Mouse (Mus musculus): ENCODE results near the gene Rsph9. TPM values are rescaled to one million over a fixed set of nuclear protein-coding genes. Genes with fewer than 3 reads are reported as not detected.
A peak's percentile ranks its signal among the peaks of the same experiment; 100 is the strongest.

The Rsph9 gene
- polyA plus RNA-seq, 1 experiment: 5.0 TPM

DNA sequence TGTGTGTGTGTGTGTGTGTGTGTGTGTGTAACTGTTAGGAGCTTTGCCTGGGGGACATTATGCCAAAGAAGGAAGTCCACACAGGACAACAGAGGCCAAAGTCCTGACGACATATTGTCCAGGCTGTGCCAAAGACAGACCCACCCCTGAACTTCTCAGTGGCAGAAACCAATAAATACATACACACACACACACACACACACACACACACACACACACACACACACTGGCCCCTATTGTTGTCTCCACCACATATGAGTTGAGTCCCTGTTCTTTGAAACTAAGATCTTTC, 67.8 kb downstream of the Rsph9 start:
- WGBS: 40% methylated on average over 1 of the region's 1 CpGs

DNA sequence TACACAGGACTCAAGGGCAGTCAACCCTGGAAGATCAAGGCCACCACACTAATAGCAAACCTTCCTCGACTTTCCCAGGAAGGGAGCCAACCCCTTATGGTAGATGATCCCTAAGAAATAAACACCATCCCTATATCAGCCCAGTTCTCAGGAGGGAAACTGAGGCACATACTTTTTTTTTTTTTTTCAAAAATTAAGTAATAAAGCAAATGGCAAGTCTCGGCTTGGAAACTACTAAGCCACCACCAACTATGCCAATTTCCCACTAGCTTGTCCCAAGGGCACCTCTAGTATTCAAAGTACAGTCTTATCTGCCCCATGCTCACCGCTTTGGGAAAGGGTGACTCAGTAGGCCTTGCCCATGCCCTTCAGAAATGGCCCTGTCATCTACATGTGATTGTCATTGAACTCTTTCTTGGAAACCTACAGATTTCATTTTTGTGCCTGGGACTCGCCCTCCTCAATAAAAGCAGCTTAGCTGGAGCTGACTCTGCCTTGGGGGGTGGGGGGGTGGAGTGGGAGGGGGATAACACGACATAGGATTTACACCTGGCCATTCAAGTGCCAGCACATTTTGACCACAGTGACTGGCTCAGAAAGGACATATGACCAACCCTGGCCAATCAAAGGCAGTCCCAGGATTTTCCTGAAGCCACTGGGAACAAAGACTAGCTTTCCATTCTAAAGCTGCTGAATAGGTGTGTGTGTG, 68.3 kb downstream of the Rsph9 start:
- Histone ChIP-seq H3K27ac (ENCODE audit: control insufficient read depth, insufficient read depth, low read depth, low read length, poor library complexity) (no peak overlapping the region), H3K4me3 (replicated peaks; ENCODE audit: control insufficient read depth, low read depth, low read length) (no peak overlapping the region), H3K4me1 (ENCODE audit: control insufficient read depth, insufficient read depth, low read length) (peaks cover 2% of the 10 kb centered on the region; the same call in 1 of the 2 replicates)
- 59% methylated on average over 5 of the region's 5 CpGs for WGBS
- TF ChIP-seq CTCF (IDR thresholded peaks at IDR 0.05; ENCODE audit: control insufficient read depth, insufficient read depth, low read length) (no peak), POLR2A (IDR thresholded peaks at IDR 0.05; ENCODE audit: borderline replicate concordance, control insufficient read depth, low read depth, low read length) (no peak)

More for the DNA sequence above, 67.8 kb downstream of the Rsph9 start:
- TF ChIP-seq CTCF (IDR thresholded peaks at IDR 0.05; ENCODE audit: control insufficient read depth, insufficient read depth, low read length) (no peak), POLR2A (IDR thresholded peaks at IDR 0.05; ENCODE audit: borderline replicate concordance, control insufficient read depth, low read depth, low read length) (no peak)
- no peak overlapping the region for H3K27ac ChIP-seq (ENCODE audit: control insufficient read depth, insufficient read depth, low read depth, low read length, poor library complexity)
- H3K4me1 ChIP-seq (ENCODE audit: control insufficient read depth, insufficient read depth, low read length): peaks cover 2% of the 10 kb centered on the region; the same call in 1 of the 2 replicates
- no peak overlapping the region for H3K4me3 ChIP-seq (replicated peaks; ENCODE audit: control insufficient read depth, low read depth, low read length)

DNA sequence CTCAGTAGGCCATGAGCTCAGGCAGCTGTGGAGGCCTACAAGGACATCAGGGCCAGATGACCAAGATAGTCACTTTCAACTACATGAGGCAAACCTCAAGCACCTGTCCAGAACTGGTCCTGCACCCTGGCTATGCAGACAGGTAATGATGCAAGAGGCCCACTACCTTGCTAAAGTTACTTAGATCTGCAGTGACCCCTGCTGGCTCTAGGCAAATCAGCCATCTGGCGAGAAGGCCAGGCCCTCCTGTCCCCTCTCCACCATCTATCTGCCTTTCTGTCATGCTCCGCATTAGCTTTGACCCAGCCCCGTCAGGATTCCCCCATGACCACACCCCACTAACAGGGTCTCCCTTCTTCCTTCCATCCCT, 68.9 kb downstream of the Rsph9 start:
- Histone ChIP-seq H3K4me3 (replicated peaks; ENCODE audit: control insufficient read depth, low read depth, low read length) (no peak overlapping the region), H3K4me1 (ENCODE audit: control insufficient read depth, insufficient read depth, low read length) (peaks cover 2% of the 10 kb centered on the region; the same call in 1 of the 2 replicates), H3K27ac (ENCODE audit: control insufficient read depth, insufficient read depth, low read depth, low read length, poor library complexity) (no peak overlapping the region)
- WGBS: 29% methylated on average over 3 of the region's 3 CpGs
- TF ChIP-seq POLR2A (IDR thresholded peaks at IDR 0.05; ENCODE audit: borderline replicate concordance, control insufficient read depth, low read depth, low read length) (no peak), CTCF (IDR thresholded peaks at IDR 0.05; ENCODE audit: control insufficient read depth, insufficient read depth, low read length) (peak; percentile 69)

DNA sequence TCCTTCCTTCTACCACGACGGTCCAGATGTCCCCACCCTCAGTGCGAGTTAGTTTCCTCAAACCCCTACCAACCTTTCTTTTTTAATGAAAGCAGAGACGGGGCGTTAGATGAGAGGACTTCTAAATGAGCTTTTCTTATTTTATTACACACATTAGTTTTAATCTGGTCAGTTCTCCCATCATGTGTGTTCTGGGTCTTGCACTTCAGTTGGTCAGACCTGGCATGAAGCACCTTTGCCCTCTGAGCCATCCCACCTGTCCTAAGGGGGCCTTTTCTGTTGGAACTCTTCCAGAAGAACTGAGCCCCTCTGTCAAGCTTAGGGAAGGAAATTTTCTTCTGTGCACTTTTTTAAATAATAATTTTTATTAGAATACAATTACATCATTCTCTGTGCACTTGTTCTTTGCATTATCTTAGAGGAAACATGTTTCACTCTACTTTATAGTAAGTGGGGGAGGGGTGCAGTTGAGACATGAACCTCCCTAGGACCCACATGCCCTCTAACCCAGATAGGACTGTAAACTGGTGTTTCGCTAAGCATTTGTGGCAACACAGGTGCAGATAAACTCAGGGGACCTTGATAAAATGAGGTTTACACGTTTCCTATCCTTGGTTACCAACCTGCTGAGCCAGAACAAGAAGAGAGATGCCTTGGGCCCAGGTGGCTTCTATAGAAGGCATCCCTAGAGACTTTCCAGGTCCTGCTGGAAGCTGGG, 69.5 kb downstream of the Rsph9 start:
- 9% methylated on average over 7 of the region's 7 CpGs for WGBS
- Histone ChIP-seq H3K27ac (ENCODE audit: control insufficient read depth, insufficient read depth, low read depth, low read length, poor library complexity) (no peak overlapping the region), H3K4me1 (ENCODE audit: control insufficient read depth, insufficient read depth, low read length) (peaks cover 2% of the 10 kb centered on the region; the same call in 1 of the 2 replicates), H3K4me3 (replicated peaks; ENCODE audit: control insufficient read depth, low read depth, low read length) (no peak overlapping the region)
- no peak for TF ChIP-seq POLR2A (IDR thresholded peaks at IDR 0.05; ENCODE audit: borderline replicate concordance, control insufficient read depth, low read depth, low read length)
- TF ChIP-seq CTCF (IDR thresholded peaks at IDR 0.05; ENCODE audit: control insufficient read depth, insufficient read depth, low read length): no peak

DNA sequence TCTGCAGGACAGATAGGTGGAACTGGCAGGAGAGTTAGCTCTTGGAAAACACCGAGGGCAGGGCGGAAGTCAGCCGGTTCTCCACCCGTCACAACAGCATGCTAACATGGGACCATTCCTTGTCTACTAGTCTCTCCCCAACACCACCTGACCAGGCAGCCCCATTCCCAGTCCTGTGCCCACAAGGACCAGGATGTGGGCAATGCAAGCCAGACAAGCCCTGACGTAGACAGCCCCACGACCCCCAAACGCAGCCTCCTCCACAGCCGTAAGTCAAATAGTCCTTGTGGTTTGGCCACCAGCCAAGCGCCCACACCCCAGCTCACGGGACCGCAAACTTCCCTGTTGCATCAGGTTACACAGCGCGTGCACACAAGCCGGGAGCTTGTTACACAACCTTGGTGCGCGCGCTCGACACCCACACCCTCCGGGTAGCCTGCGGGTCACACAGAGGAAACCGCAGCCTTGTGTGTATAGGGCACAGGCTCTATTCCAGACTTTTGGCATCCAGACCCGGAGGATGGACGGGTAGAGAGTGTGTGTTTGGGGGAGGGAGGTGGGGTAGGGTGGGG, 70.2 kb downstream of the Rsph9 start:
- Histone ChIP-seq H3K4me1 (ENCODE audit: control insufficient read depth, insufficient read depth, low read length) (peaks cover 2% of the 10 kb centered on the region; the same call in 1 of the 2 replicates), H3K27ac (ENCODE audit: control insufficient read depth, insufficient read depth, low read depth, low read length, poor library complexity) (peak overlapping the region; percentile 68), H3K4me3 (replicated peaks; ENCODE audit: control insufficient read depth, low read depth, low read length) (peak overlapping the region; percentile 62)
- TF ChIP-seq CTCF (IDR thresholded peaks at IDR 0.05; ENCODE audit: control insufficient read depth, insufficient read depth, low read length) (no peak), POLR2A (IDR thresholded peaks at IDR 0.05; ENCODE audit: borderline replicate concordance, control insufficient read depth, low read depth, low read length) (no peak)
- under 1% methylated on average over 23 of the region's 23 CpGs for WGBS

Other genes starting within 250 kb of the Rsph9 start
- gene Vegfa, start 111.8 kb downstream of the Rsph9 start, polyA plus RNA-seq (2011; ENCODE audit: insufficient read depth, insufficient read length, low replicate concordance, missing spikeins): 18.2 and 18.8 TPM in 2 replicates
- gene Mrps18a, start 33.2 kb downstream of the Rsph9 start, polyA plus RNA-seq (2011; ENCODE audit: insufficient read depth, insufficient read length, low replicate concordance, missing spikeins): 42.0 and 90.6 TPM in 2 replicates
- 25.9 and 32.7 TPM in 2 replicates for gene Mad2l1bp, start 9.3 kb upstream of the Rsph9 start, polyA plus RNA-seq (2011; ENCODE audit: insufficient read depth, insufficient read length, low replicate concordance, missing spikeins)
- 194 and 345 TPM in 2 replicates for gene Gtpbp2, start 16.8 kb upstream of the Rsph9 start, polyA plus RNA-seq (2011; ENCODE audit: insufficient read depth, insufficient read length, low replicate concordance, missing spikeins)
- 17.3 and 23.2 TPM in 2 replicates for gene Polh, start 58.4 kb upstream of the Rsph9 start, polyA plus RNA-seq (2011; ENCODE audit: insufficient read depth, insufficient read length, low replicate concordance, missing spikeins)
- 8.6 and 15.1 TPM in 2 replicates for gene Xpo5, start 58.6 kb upstream of the Rsph9 start, polyA plus RNA-seq (2011; ENCODE audit: insufficient read depth, insufficient read length, low replicate concordance, missing spikeins)
- gene Polr1c, start 103.8 kb upstream of the Rsph9 start, polyA plus RNA-seq (2011; ENCODE audit: insufficient read depth, insufficient read length, low replicate concordance, missing spikeins): 26.6 and 55.4 TPM in 2 replicates
- 75.6 and 103 TPM in 2 replicates for gene Yipf3, start 103.9 kb upstream of the Rsph9 start, polyA plus RNA-seq (2011; ENCODE audit: insufficient read depth, insufficient read length, low replicate concordance, missing spikeins)
- gene Lrrc73, start 109.3 kb upstream of the Rsph9 start, polyA plus RNA-seq (2011; ENCODE audit: insufficient read depth, insufficient read length, low replicate concordance, missing spikeins): 1.4 and 2.4 TPM in 2 replicates
- gene Tjap1, start 138.8 kb upstream of the Rsph9 start, polyA plus RNA-seq (2011; ENCODE audit: insufficient read depth, insufficient read length, low replicate concordance, missing spikeins): 20.0 and 28.9 TPM in 2 replicates
- not detected in 2 replicates for gene Dlk2, start 153.2 kb upstream of the Rsph9 start, polyA plus RNA-seq (2011; ENCODE audit: insufficient read depth, insufficient read length, low replicate concordance, missing spikeins)
- gene Abcc10, start 184.1 kb upstream of the Rsph9 start, polyA plus RNA-seq (2011; ENCODE audit: insufficient read depth, insufficient read length, low replicate concordance, missing spikeins): 4.0 and 9.0 TPM in 2 replicates
- 14.0 and 16.1 TPM in 2 replicates for gene Zfp318, start 239.5 kb upstream of the Rsph9 start, polyA plus RNA-seq (2011; ENCODE audit: insufficient read depth, insufficient read length, low replicate concordance, missing spikeins)